Mouse (Mus musculus) spleen, adult 12 weeks (tissue): Measurements from ENCODE around the gene Pkp1.
A peak's percentile ranks its signal among the peaks of the same experiment; 100 is the strongest.

ENCODE experiments used
- DNase-seq: peaks from one replicate; pipeline ENCODE4 v3.0.0; 2022; ENCODE audit warnings: low spot score

The Pkp1 gene

GRCm38 (mm10) chr1:135856070-135856469, 62.9 kb downstream of the Pkp1 start:
- DNase-seq = no peak

GRCm38 (mm10) chr1:135855344-135855687, 63.7 kb downstream of the Pkp1 start:
- no peak for DNase-seq

GRCm38 (mm10) chr1:135854591-135855343, 64.2 kb downstream of the Pkp1 start:
- no peak for DNase-seq

- no peak for DNase-seq
Observed at GRCm38 (mm10) chr1:135853200-135853599, 65.8 kb downstream of the Pkp1 start.

GRCm38 (mm10) chr1:135852044-135852756, 66.8 kb downstream of the Pkp1 start:
- no peak for DNase-seq

- DNase-seq = no peak
Observed at GRCm38 (mm10) chr1:135850722-135851512, 68.1 kb downstream of the Pkp1 start.

- no peak for DNase-seq
Observed at GRCm38 (mm10) chr1:135847611-135848351, 71.2 kb downstream of the Pkp1 start.

GRCm38 (mm10) chr1:135847139-135847562, 71.9 kb downstream of the Pkp1 start:
- DNase-seq = peak; percentile 45

- no peak for DNase-seq
Observed at GRCm38 (mm10) chr1:135846632-135847031, 72.4 kb downstream of the Pkp1 start.

GRCm38 (mm10) chr1:135844481-135844880, 74.5 kb downstream of the Pkp1 start:
- DNase-seq = no peak

GRCm38 (mm10) chr1:135843519-135844262, 75.3 kb downstream of the Pkp1 start:
- DNase-seq = no peak

- no peak for DNase-seq
Observed at GRCm38 (mm10) chr1:135840675-135841395, 78.2 kb downstream of the Pkp1 start.

- DNase-seq = no peak
Observed at GRCm38 (mm10) chr1:135839065-135839464, 79.9 kb downstream of the Pkp1 start.

GRCm38 (mm10) chr1:135838626-135839025, 80.4 kb downstream of the Pkp1 start:
- DNase-seq = no peak

GRCm38 (mm10) chr1:135835716-135836483, 83.1 kb downstream of the Pkp1 start, which contains the start of gene Tnnt2:
Gene Tnnt2 (plus strand): TSS chr1:135836354.
- no peak for DNase-seq

GRCm38 (mm10) chr1:135834983-135835382, 84.0 kb downstream of the Pkp1 start:
- no peak for DNase-seq

- no peak for DNase-seq
Observed at GRCm38 (mm10) chr1:135834206-135834859, 84.7 kb downstream of the Pkp1 start.

- no peak for DNase-seq
Observed at GRCm38 (mm10) chr1:135828918-135829317, 90.1 kb downstream of the Pkp1 start.

- DNase-seq = no peak
Observed at GRCm38 (mm10) chr1:135821780-135822179, 97.2 kb downstream of the Pkp1 start.
